Mouse (Mus musculus) testis, postnatal 10 days (tissue): ENCODE data around the gene Gcnt1.

Source experiments
- DNase-seq: peaks from one replicate; pipeline ENCODE4 v3.0.0; 2021; ENCODE audit warnings: low spot score

The Gcnt1 gene

GRCm38 (mm10) chr19:17323689-17324241 is 48.9 kb downstream of the Gcnt1 start:
- no peak for DNase-seq

- no peak for DNase-seq
Observed at GRCm38 (mm10) chr19:17323006-17323688, 49.5 kb downstream of the Gcnt1 start.

DNA sequence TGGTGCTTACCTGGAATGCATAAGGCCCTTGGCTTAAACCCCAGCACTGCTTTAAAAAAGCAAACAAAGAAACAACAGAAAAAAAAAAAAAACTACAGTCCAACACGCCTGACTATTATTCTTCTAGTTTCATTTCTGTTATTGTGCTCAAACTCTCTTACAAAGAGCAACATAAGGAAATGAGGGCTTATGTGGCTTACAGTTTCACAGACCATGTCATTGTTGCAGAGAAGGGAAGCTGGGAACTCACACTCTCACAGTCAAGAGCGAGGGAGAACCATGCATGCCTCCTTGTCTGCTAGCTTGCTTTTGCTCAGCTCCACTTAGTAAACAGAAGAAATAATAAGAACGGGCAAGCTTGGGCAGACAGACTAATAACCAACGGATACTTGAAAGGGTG is 52.9 kb downstream of the Gcnt1 start:
- no peak for DNase-seq

DNA sequence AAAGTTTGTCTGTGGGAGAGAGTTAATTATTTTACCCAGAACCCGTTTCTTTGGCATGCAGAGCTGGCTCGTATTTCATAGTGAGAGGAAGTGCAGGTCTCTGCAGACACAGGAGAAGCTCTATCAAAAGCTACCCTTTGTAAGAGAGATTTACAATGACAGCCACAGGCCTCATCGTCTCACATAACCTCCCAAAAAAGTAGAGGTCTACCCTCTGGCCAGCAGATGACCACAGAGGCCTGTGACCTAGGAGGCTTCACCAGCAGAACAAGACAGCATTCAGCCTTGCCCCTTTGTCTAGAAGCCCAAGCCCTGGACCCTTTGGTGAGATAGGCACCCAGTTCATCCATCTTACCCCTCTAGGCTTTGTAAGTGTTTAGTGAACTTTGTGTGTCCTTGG is 53.9 kb downstream of the Gcnt1 start:
- DNase-seq, result no peak

DNA sequence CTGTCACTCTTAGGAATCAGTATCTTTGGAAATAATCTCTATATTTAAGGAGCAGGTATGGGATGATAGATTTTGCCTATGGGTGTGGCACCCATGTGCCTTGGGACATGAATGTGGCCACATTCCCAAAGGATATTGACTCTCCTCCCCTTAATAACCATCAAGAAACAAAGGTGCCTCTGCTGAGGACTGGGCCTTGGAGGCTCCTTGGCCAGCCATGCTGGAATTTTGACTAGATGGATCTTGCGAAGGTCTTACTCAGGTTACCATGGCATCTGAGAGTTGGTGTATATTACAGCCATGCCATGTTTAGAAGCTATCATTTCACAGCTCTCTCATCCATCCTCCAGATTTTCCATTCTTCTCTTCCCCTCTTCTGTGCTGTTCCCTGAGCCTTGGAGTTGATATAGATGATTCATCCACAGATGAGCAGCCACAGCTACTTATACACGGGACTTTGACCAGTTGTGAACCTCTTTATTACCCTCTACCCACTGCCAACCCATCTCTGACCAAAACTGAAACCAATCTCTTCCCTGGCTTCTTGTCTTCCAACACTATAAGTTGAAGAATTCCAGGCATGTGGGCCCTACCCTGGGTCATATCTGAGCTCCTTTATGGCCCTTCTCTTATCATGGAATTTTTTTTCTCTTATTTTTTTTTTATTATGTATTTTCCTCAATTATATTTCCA is 56.2 kb downstream of the Gcnt1 start:
- DNase-seq, result no peak

GRCm38 (mm10) chr19:17314451-17314850 is 58.2 kb downstream of the Gcnt1 start:
- no peak for DNase-seq

GRCm38 (mm10) chr19:17313766-17314165 is 58.9 kb downstream of the Gcnt1 start:
- no peak for DNase-seq

- no peak for DNase-seq
Observed at GRCm38 (mm10) chr19:17312671-17313180, 59.9 kb downstream of the Gcnt1 start.

DNA sequence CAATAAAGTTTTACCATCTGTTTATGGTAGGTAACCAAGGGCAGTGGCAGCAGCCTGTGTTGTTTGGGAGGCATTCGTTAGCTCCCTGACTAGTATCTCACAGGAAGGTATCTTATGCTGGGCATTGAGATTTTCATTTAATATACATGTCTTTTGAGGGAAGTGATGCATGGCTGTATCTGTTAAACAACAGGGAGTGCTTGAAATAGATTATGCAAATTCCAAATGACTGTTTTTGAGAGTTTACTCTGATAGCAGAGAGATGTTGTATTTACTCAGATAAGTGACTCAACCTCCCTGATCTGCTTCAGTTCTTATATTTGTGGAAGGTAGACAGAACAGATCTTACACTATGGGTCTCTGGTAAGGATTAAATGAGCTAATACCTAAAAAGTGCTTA is 61.1 kb downstream of the Gcnt1 start:
- no peak for DNase-seq

DNA sequence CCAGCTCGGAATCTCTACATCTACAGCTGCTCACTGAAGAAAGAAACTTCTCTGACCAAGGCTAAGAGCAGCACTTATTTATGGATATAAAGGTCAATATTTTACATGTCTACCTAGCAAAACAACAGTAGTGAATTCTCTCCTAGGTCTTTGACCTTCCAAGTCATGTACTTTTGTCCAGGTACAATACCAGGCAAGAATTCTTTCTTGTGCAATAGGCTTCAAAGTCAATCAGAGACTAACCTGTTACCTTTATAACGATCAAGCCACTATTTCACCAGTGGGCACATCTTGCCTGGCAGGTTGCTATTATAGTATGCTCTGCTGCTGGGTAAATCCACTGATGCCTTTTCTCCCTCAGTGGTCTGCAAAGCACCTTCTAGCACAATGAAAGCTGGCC is 61.6 kb downstream of the Gcnt1 start:
- DNase-seq, result no peak

DNA sequence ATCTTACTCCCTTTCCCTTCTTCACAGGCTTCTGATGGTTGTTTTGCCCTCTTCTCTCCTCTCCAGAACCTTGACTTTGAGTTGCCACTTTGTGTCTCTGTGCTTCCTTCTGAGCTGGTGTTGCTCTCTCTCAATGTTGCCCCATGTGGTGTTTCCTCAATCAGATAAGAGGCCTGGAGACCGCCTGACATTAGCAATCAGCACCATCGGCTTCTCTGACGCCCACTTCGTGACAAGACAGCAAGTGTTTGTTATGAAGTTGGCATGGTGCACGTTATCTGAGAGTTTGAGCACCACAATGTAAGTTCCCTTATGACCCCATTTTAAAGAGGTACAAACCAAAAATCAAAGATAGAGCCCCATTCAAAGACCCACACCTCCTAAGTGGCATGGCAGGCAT is 76.6 kb downstream of the Gcnt1 start:
- no peak for DNase-seq

- no peak for DNase-seq
Observed at GRCm38 (mm10) chr19:17295211-17295766, 77.4 kb downstream of the Gcnt1 start.

GRCm38 (mm10) chr19:17294136-17294535 is 78.5 kb downstream of the Gcnt1 start:
- no peak for DNase-seq

- no peak for DNase-seq
Observed at GRCm38 (mm10) chr19:17289526-17289925, 83.1 kb downstream of the Gcnt1 start.

DNA sequence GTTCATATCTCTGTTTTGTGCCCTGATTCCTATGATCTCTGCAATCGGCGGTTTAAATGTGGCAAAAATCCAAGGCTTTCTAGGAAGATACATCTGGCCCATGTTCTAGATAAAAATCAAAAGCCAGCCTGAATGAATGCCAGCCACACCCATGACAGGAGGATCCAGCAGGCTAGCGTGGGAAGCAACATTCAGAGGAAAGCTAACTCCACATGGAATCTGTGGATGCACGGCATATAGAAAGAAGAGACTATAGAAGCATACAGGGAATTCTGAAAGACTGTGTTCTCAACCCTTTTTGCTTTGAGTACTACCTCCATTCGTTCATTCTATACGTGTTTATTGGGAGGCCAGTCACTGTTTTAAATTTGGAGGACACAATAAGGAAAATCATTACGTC is 86.6 kb downstream of the Gcnt1 start:
- no peak for DNase-seq

DNA sequence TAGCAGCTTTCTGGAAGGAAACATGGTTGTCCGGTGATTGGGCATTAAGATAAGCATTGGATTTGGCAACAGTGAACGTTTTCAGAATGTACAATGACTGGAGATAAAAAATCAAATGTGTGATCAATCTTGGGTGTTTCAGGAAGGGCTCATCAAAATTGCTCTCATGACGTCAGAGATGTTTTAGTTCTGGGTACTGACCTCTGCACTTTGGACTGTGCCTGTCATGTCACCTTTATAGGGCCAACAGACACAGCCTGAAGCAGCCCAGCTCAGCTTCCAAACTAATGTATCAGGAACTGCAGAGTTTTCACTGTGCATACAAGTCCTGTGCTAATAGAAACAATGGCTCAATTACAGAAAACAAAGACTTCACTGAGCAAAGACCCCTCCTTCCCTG is 89.3 kb downstream of the Gcnt1 start:
- DNase-seq, result no peak

GRCm38 (mm10) chr19:17278381-17279051 is 94.1 kb downstream of the Gcnt1 start:
- DNase-seq, result no peak
